Mouse (Mus musculus): Measurements from ENCODE around the gene Gm128.

DNA sequence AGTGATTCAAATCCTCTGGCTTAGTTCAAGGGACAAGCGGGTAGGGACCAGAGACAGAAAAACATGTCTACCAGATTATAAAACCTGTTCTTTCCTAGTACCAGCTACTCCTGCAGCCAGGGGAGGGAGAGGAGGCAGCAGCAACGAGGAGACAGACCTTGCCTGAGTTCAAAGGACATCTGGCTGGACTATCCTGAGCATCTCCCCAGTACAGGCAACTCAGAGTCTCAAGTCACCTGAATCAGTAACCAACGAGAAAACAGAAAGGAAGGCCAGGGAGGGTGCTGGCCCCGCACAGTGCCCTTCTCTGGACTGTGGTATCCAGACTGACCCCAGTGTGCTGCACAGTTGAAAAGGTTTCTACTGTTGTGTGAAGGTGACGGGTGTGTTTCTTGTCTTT, 15.5 kb upstream of the Gm128 start:
- TF ChIP-seq CTCF (IDR thresholded peaks at IDR 0.05; ENCODE audit: low read depth, low read length): no peak
- no peak for TF ChIP-seq POLR2A (IDR thresholded peaks at IDR 0.05; ENCODE audit: borderline replicate concordance, low read depth, low read length)

Measured in bone marrow macrophage, adult 2 months (primary cell).